Mouse (Mus musculus): ENCODE measurements at regions not wholly inside any gene's neighbourhood (a gene's known extent, or its start where the extent isn't known, plus 50 kb on each side); places are given as distances from the start of the nearest gene placed in this dataset.

GRCm38 (mm10) chr2:70914372-70914771 lies 88.8 kb upstream of the Tlk1 start:
- peak; percentile 29 to 41 for DNase-seq (ENCODE audit: low spot score in 2 of 2)

DNA sequence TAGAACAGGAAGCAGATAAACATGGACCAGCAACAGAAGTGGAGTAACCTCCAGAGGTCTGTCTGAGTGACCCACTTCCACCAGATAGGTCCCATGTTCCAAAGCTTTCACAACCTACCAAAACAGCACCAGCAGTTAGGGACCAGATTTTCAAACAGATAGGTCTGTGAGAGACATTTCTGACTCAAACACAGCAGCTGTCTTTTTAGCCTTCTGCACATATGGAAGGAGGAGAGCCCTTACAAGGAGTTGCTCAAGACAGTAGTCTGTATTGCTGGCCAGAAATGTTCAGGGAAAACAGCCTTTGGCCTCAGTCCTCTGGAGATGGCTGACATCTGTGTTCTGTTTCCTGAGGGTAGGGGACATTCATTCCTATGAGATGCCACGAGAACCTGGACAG lies 83.9 kb upstream of the Tlk1 start:
- no peak for DNase-seq (ENCODE audit: low spot score in 2 of 2)

- DNase-seq (ENCODE audit: low spot score in 2 of 2), result no peak
Measured at GRCm38 (mm10) chr2:70908579-70908978, 83.1 kb upstream of the Tlk1 start.

- no peak for DNase-seq (ENCODE audit: low spot score in 2 of 2)
Measured at GRCm38 (mm10) chr2:70906216-70906615, 80.7 kb upstream of the Tlk1 start.

DNA sequence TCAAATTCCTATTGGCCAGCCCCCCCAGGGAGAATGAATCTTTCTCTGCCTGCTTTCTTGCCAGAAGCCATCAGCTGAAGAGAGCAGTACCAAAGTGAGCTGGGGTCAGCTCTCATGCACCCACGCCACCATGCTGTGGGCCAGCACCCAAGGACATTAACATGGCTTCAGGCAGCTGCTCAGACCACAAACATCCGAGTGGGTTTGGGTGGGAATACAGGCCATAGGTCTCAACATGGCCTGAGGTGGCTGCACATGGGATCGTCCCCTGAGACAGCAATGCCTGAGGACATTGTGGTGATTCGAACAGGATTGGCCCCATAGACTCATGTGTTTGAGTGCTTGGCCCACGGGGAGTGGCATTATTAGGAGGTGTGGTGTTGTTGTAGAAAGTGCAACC lies 78.9 kb upstream of the Tlk1 start:
- DNase-seq (ENCODE audit: low spot score in 2 of 2), result no peak

GRCm38 (mm10) chr2:70902196-70902595 lies 76.7 kb upstream of the Tlk1 start:
- DNase-seq (ENCODE audit: low spot score in 2 of 2), result no peak

- DNase-seq (ENCODE audit: low spot score in 2 of 2), result peak in 1 of 2 experiments; percentile 47
Measured at GRCm38 (mm10) chr2:70901479-70901878, 76.0 kb upstream of the Tlk1 start.

- DNase-seq (ENCODE audit: low spot score in 2 of 2), result no peak
Measured at GRCm38 (mm10) chr2:70899056-70899455, 73.5 kb upstream of the Tlk1 start.

GRCm38 (mm10) chr2:70898396-70898795 lies 72.9 kb upstream of the Tlk1 start:
- DNase-seq (ENCODE audit: low spot score in 2 of 2), result peak; percentile 37 to 58

DNA sequence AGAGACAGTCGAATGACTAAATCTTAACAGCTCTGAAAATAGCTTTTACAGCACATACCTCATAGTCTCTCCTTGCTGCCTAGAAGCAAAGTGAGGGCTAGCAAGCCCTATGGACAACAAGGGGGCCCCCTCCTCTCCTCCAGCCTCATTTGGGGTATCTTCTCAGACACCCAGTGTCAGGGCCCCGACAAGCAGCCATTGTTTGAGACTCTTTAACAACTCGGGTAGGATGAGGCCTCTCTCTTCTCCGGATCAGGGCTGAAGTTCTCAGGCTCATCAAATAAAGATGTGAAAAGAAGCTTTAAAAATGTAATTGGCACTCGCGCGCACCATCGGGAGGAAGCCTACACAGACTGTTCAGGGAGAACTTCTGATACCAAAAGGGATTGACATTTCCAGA lies 71.8 kb upstream of the Tlk1 start:
- no peak for DNase-seq (ENCODE audit: low spot score in 2 of 2)

- no peak for DNase-seq (ENCODE audit: low spot score in 2 of 2)
Measured at GRCm38 (mm10) chr2:70889522-70890100, 64.1 kb upstream of the Tlk1 start.

DNA sequence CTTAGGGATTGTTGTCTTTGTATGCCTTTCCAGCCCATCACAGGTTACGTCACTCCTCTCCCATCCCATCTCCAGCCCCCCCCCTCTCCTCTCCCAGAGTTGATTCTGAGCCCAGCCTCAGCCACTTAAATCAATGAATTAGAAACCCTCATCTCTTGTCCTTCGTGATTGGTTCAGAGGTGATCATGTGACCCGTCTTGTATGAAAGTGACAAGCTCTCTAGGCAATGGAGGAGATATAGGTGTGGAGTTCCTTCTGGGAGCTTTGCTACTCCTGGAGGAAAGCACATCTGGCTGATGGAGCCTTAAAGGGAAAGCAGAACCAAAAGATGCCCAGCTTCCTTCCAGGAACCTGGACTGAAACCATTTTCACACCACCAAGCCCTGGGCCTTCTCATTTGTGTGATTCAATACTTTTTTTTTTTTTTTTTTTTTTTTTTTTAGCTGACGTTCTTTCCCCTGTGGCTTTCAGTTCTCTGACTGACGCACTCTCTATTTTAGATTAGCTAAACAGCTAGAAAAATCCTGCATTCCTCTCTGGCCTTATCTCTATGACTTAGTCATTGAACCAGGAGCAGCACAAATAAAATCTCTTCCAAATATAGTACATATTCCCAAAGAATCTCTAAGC lies 63.4 kb upstream of the Tlk1 start:
- DNase-seq (ENCODE audit: low spot score in 2 of 2), result no peak

GRCm38 (mm10) chr2:70886831-70887230 lies 61.3 kb upstream of the Tlk1 start:
- DNase-seq (ENCODE audit: low spot score in 2 of 2), result no peak

DNA sequence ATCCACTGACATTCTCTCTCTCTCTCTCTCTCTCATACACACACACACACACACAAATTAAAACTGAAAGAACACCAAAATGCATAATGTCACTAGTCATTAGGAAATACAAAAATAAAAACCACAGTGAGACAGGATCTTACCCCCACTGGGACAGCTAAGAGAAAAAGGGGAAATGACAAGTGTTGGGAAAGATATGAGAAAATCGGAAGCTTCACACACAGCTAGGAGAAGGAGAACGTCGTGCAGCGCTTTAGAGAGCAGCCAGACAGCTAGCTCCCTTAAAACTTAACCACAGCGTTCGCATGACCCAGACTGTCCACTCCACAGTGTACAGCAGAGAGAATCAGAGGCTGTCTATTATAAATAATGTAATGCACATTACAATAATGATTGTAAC lies 60.1 kb upstream of the Tlk1 start:
- DNase-seq (ENCODE audit: low spot score in 2 of 2), result no peak

GRCm38 (mm10) chr2:70877333-70878080 lies 52.0 kb upstream of the Tlk1 start:
- DNase-seq (ENCODE audit: low spot score in 2 of 2), result no peak

DNA sequence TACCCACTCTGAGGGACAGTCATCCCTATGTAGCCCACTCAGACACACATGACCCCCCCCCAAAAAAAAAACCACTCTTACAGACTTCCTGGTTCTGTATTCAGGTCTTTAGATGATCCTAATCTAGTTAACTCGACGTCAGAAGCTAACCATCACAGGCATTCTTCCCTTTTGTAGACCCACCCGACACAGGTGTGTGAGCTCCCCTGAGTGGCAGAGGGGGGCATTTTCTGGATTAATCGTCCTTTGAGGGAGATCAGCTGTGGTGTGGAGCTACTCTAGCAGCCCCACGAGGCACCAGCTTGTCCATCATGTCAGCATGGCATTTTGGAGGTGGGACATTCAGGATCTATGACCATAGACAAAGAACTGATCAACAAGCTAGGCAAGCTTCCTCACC lies 50.7 kb upstream of the Tlk1 start:
- no peak for DNase-seq (ENCODE audit: low spot score in 2 of 2)

All from left cerebral cortex, adult 18-20 months (tissue).